10 mouse cellular contexts compared by ENCODE assay signal in the genomic region with DNA sequence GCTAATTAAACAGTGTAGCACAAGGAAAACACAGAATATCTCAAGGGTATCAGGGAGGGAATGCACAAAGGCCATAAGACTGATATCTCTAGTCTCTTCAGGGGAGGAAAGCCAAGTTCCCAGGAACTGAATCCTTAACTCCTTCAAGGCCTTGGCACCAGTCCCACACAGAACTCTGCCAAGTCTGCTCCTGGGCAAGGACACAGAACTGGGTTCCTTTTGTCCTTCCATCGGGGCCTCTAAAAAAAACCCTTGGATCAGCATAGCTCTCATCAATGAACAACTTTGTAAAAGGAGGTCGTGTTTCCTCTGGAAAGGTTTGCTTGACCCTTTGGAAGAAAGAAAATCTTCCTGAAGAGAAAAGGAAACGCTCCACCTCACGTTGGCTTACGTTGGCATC.
DNase-seq lines count a peak whose midpoint lies in the region; ATAC-seq lines count a peak whose summit lies in the region.
"Had no signal": no experiment of that assay in that cellular context is flagged by ENCODE, and none has a peak within 500 bp of the region (broad histone marks: within the 10 kb centered on the region; RNA-seq: fewer than 3 reads in every experiment).

No protein-coding gene starts in this region.

- ATAC-seq in forebrain, embryonic 16.5 days = peak; percentile 63; the same call in 1 of the 2 replicates
- ATAC-seq in forebrain, embryonic 11.5 days (replicated peaks; ENCODE audit: low FRiP score) = no peak
- no peak for ATAC-seq in midbrain, embryonic 11.5 days (ENCODE audit: low FRiP score)
- no peak for ATAC-seq in midbrain, embryonic 13.5 days
- peak; percentile 15; the same call in 1 of the 2 replicates for ATAC-seq in heart, embryonic 12.5 days (ENCODE audit: insufficient number of reproducible peaks, low FRiP score)

- no peaks in the 10 kb centered on the region for H3K27me3 ChIP-seq in forebrain, embryonic 16.5 days (replicated peaks; ENCODE audit: control insufficient read depth, insufficient read depth, low read length)
- H3K27me3 ChIP-seq in forebrain, embryonic 11.5 days (ENCODE audit: control insufficient read depth, insufficient read depth, low read length) = no peaks in the 10 kb centered on the region
- H3K27me3 ChIP-seq in midbrain, embryonic 11.5 days (ENCODE audit: control insufficient read depth, insufficient read depth, low read length) = no peaks in the 10 kb centered on the region
- no peaks in the 10 kb centered on the region for H3K27me3 ChIP-seq in midbrain, embryonic 13.5 days
- no peaks in the 10 kb centered on the region for H3K27me3 ChIP-seq in heart, embryonic 12.5 days (replicated peaks)
- H3K27me3 ChIP-seq: CH12.LX; stomach, embryonic 15.5 days had no signal

- H3K4me1 ChIP-seq in forebrain, embryonic 16.5 days (replicated peaks; ENCODE audit: control insufficient read depth, insufficient read depth, low read length) = peaks cover 3% of the 10 kb centered on the region
- H3K4me1 ChIP-seq in forebrain, embryonic 11.5 days (replicated peaks; ENCODE audit: control insufficient read depth, insufficient read depth, low read length) = no peaks in the 10 kb centered on the region
- H3K4me1 ChIP-seq in midbrain, embryonic 11.5 days (ENCODE audit: control insufficient read depth, insufficient read depth, low read length) = no peaks in the 10 kb centered on the region
- no peaks in the 10 kb centered on the region for H3K4me1 ChIP-seq in midbrain, embryonic 13.5 days (replicated peaks)
- no peaks in the 10 kb centered on the region for H3K4me1 ChIP-seq in heart, embryonic 12.5 days (replicated peaks)
- H3K4me1 ChIP-seq: stomach, embryonic 15.5 days had no signal

- DNase-seq in forebrain, embryonic 11.5 days (ENCODE audit: low spot score) = no peak
- DNase-seq in midbrain, embryonic 11.5 days (ENCODE audit: low spot score, missing footprints) = peak; percentile 53
- DNase-seq in ovary, postnatal 36 days (ENCODE audit: low spot score) = peak; percentile 88
- no peak for DNase-seq in thymus, postnatal 36 days
- no peak for DNase-seq in Muller cell, postnatal 12 days (ENCODE audit: inconsistent ontology term)

- H3K4me2 ChIP-seq in forebrain, embryonic 16.5 days (ENCODE audit: low read length) = no peak overlapping the region
- H3K4me2 ChIP-seq in forebrain, embryonic 11.5 days (ENCODE audit: low read depth, low read length, severe bottlenecking) = no peak overlapping the region
- H3K4me2 ChIP-seq in midbrain, embryonic 11.5 days = no peak overlapping the region
- no peak overlapping the region for H3K4me2 ChIP-seq in midbrain, embryonic 13.5 days (replicated peaks)
- H3K4me2 ChIP-seq in heart, embryonic 12.5 days = no peak overlapping the region
- H3K4me2 ChIP-seq: stomach, embryonic 15.5 days had no signal

- WGBS in forebrain, embryonic 16.5 days = 35% methylated on average over 5 of the region's 5 CpGs
- WGBS in forebrain, embryonic 11.5 days = 84% methylated on average over 5 of the region's 5 CpGs
- 86% methylated on average over 5 of the region's 5 CpGs for WGBS in midbrain, embryonic 11.5 days
- 75% methylated on average over 5 of the region's 5 CpGs for WGBS in midbrain, embryonic 13.5 days
- WGBS in heart, embryonic 12.5 days = 58% methylated on average over 5 of the region's 5 CpGs

- H3K36me3 ChIP-seq in forebrain, embryonic 16.5 days (ENCODE audit: control insufficient read depth, insufficient read depth) = no peaks in the 10 kb centered on the region
- no peaks in the 10 kb centered on the region for H3K36me3 ChIP-seq in forebrain, embryonic 11.5 days (ENCODE audit: control insufficient read depth, insufficient read depth, low read length)
- H3K36me3 ChIP-seq in midbrain, embryonic 11.5 days (ENCODE audit: control insufficient read depth, insufficient read depth, low read length) = no peaks in the 10 kb centered on the region
- no peaks in the 10 kb centered on the region for H3K36me3 ChIP-seq in midbrain, embryonic 13.5 days
- H3K36me3 ChIP-seq in heart, embryonic 12.5 days = no peaks in the 10 kb centered on the region
- H3K36me3 ChIP-seq: stomach, embryonic 15.5 days had no signal

- H3K9ac ChIP-seq in forebrain, embryonic 16.5 days (replicated peaks; ENCODE audit: low read depth, low read length) = no peak overlapping the region
- H3K9ac ChIP-seq in forebrain, embryonic 11.5 days (ENCODE audit: low read length) = no peak overlapping the region
- H3K9ac ChIP-seq in midbrain, embryonic 11.5 days (ENCODE audit: low read length) = no peak overlapping the region
- no peak overlapping the region for H3K9ac ChIP-seq in midbrain, embryonic 13.5 days (replicated peaks)
- H3K9ac ChIP-seq in heart, embryonic 12.5 days = no peak overlapping the region
- H3K9ac ChIP-seq: stomach, embryonic 15.5 days had no signal

- no peaks in the 10 kb centered on the region for H3K9me3 ChIP-seq in forebrain, embryonic 16.5 days (ENCODE audit: control insufficient read depth, low read length)
- H3K9me3 ChIP-seq in forebrain, embryonic 11.5 days (ENCODE audit: control insufficient read depth, low read length) = no peaks in the 10 kb centered on the region
- no peaks in the 10 kb centered on the region for H3K9me3 ChIP-seq in midbrain, embryonic 11.5 days (ENCODE audit: control insufficient read depth, low read length)
- H3K9me3 ChIP-seq in midbrain, embryonic 13.5 days = no peaks in the 10 kb centered on the region
- H3K9me3 ChIP-seq in heart, embryonic 12.5 days (replicated peaks) = no peaks in the 10 kb centered on the region
- H3K9me3 ChIP-seq: stomach, embryonic 15.5 days had no signal

- no peak overlapping the region for H3K27ac ChIP-seq in forebrain, embryonic 16.5 days (ENCODE audit: low read length)
- no peak overlapping the region for H3K27ac ChIP-seq in forebrain, embryonic 11.5 days (ENCODE audit: low read depth, low read length)
- no peak overlapping the region for H3K27ac ChIP-seq in midbrain, embryonic 11.5 days (ENCODE audit: low read depth, low read length)
- no peak overlapping the region for H3K27ac ChIP-seq in midbrain, embryonic 13.5 days
- H3K27ac ChIP-seq in heart, embryonic 12.5 days (ENCODE audit: poor library complexity, severe bottlenecking) = no peak overlapping the region
- H3K27ac ChIP-seq: stomach, embryonic 15.5 days had no signal

- no peak overlapping the region for H3K4me3 ChIP-seq in forebrain, embryonic 16.5 days (replicated peaks; ENCODE audit: low read length)
- H3K4me3 ChIP-seq in forebrain, embryonic 11.5 days (ENCODE audit: low read depth, low read length) = no peak overlapping the region
- H3K4me3 ChIP-seq in midbrain, embryonic 11.5 days (ENCODE audit: low read depth, low read length) = no peak overlapping the region
- H3K4me3 ChIP-seq in midbrain, embryonic 13.5 days (replicated peaks) = no peak overlapping the region
- no peak overlapping the region for H3K4me3 ChIP-seq in heart, embryonic 12.5 days
- H3K4me3 ChIP-seq: stomach, embryonic 15.5 days had no signal

Comparison
In these comparisons a context has a peak if more than half of its experiments do, and no peak if none do; other contexts are left out.
1. ATAC-seq: peak in forebrain, embryonic 16.5 days (single experiment) and heart, embryonic 12.5 days (single experiment); none in forebrain, embryonic 11.5 days (single experiment), midbrain, embryonic 11.5 days (single experiment) and midbrain, embryonic 13.5 days (single experiment).
2. DNase-seq: peak in midbrain, embryonic 11.5 days (single experiment) and ovary, postnatal 36 days (single experiment); none in forebrain, embryonic 11.5 days (single experiment), thymus, postnatal 36 days (0 of 2) and Muller cell, postnatal 12 days (single experiment).